Mouse (Mus musculus) hindbrain, embryonic 15.5 days (tissue): ENCODE results near the gene Trim34a. TPM values are rescaled to one million over a fixed set of nuclear protein-coding genes. Genes with fewer than 3 reads are reported as not detected.
"Not testable (repeated sequence)": the region's sequence is repeated elsewhere in the genome, so short reads cannot be mapped to it uniquely, and the experiment has no call there.

Source experiments
- ATAC-seq: fragments of 200-750 bp; cut with Nextera tagmentation; 2 replicates; pipeline ENCODE4 v1.8.0; 2017; ENCODE audit warnings: low read depth, moderate number of reproducible peaks, moderate TSS enrichment; ENCODE audit not compliant: low FRiP score
- H3K27ac ChIP-seq: fragments of 300-500 bp; sonication (generic); replicated peaks from 2 replicates; pipeline ENCODE4 v1.5.1; 2015; ENCODE audit warnings: mild to moderate bottlenecking, inconsistent platforms
- H3K27me3 ChIP-seq: fragments of 300-500 bp; sonication (generic); 2 replicates; pipeline ENCODE4 v1.6.1; 2015; ENCODE audit warnings: control low read depth, inconsistent platforms
- H3K36me3 ChIP-seq: fragments of 300-500 bp; sonication (generic); 2 replicates; pipeline ENCODE4 v1.6.1; 2015; ENCODE audit warnings: control low read depth, inconsistent platforms
- H3K4me1 ChIP-seq: fragments of 300-500 bp; sonication (generic); replicated peaks from 2 replicates; pipeline ENCODE4 v1.6.1; 2015; ENCODE audit warnings: control low read depth, inconsistent platforms
- H3K4me2 ChIP-seq: fragments of 300-500 bp; sonication (generic); 2 replicates; pipeline ENCODE4 v1.6.1; 2015; ENCODE audit warnings: moderate library complexity, mild to moderate bottlenecking, inconsistent platforms
- H3K4me3 ChIP-seq: fragments of 300-500 bp; sonication (generic); 2 replicates; pipeline ENCODE4 v1.5.1; 2015; ENCODE audit warnings: mild to moderate bottlenecking, inconsistent platforms
- H3K9ac ChIP-seq: fragments of 300-500 bp; sonication (generic); 2 replicates; pipeline ENCODE4 v1.6.1; 2015; ENCODE audit warnings: inconsistent platforms
- H3K9me3 ChIP-seq: fragments of 300-500 bp; sonication (generic); 2 replicates; pipeline ENCODE4 v1.6.1; 2016; ENCODE audit warnings: control low read depth, inconsistent platforms
- WGBS: fragments of 180-500 bp; shearing (Covaris S2); methylation state at CpG from one replicate; pipeline ENCODE4 v1.1.7; 2015; 5-methylcytosine and 5-hydroxymethylcytosine counted together
- polyA plus RNA-seq: library from polyadenylated mRNA; unstranded; fragments of >200 nt; fragmentation: Nextera tagmentation; extraction: Ambion mirVana; gene quantifications from 2 replicates; pipeline ENCODE4 v1.2.1, GENCODE M21; 2015

Trim34a gene
- polyA plus RNA-seq, 1 experiment from 2014 or later, result 0.91 TPM

DNA sequence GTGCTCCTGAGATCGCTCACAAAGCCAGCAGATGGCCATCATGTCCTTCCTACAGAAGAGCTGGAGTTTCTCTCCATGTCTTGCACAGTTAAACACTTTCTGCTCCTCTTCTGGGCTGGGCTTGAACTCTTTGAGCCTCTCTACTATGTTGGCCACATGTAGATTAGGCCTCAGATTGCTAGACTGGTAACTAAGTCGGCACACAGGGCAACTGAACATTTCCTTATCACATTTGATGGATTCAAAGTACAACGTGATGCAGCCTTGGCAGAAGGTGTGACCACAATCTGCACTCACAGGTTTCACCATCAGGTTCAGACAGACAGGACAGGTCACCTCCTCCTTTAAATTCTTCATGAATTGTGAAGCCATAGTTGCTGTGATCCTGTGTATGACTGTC, 35.1 kb downstream of the Trim34a start:
- not testable (repeated sequence) for H3K27ac ChIP-seq, ATAC-seq, H3K36me3 ChIP-seq, H3K4me2 ChIP-seq, H3K4me1 ChIP-seq, H3K9ac ChIP-seq, H3K4me3 ChIP-seq, H3K27me3 ChIP-seq, H3K9me3 ChIP-seq
- 73% methylated on average over 3 of the region's 3 CpGs for WGBS

GRCm38 (mm10) chr7:104287576-104288443, 43.6 kb downstream of the Trim34a start, which contains the start of gene Trim5:
Gene Trim5, minus strand, starts transcription at chr7:104288094.
- 39% methylated on average over 14 of the region's 14 CpGs for WGBS
- H3K4me1 ChIP-seq, ATAC-seq, H3K27me3 ChIP-seq, H3K4me3 ChIP-seq, H3K9me3 ChIP-seq, H3K9ac ChIP-seq, H3K36me3 ChIP-seq, H3K27ac ChIP-seq: not testable (repeated sequence)
- 0 out of 2 replicates have a peak within 1 kb of the TSS, but pooled peaks have one; percentile 16 for H3K4me2 ChIP-seq

GRCm38 (mm10) chr7:104290641-104291040, 46.4 kb downstream of the Trim34a start:
- no peak overlapping the region for H3K9ac ChIP-seq
- no peaks in the 10 kb centered on the region for H3K4me1 ChIP-seq
- H3K27ac ChIP-seq, result no peak overlapping the region
- 87% methylated on average over 1 of the region's 1 CpGs for WGBS
- no peak for ATAC-seq
- no peaks in the 10 kb centered on the region for H3K27me3 ChIP-seq
- H3K4me2 ChIP-seq, result no peak overlapping the region
- no peaks in the 10 kb centered on the region for H3K36me3 ChIP-seq
- no peaks in the 10 kb centered on the region for H3K9me3 ChIP-seq
- no peak overlapping the region for H3K4me3 ChIP-seq

- ATAC-seq, result no peak
- no peak overlapping the region for H3K27ac ChIP-seq
- no peaks in the 10 kb centered on the region for H3K27me3 ChIP-seq
Observed at GRCm38 (mm10) chr7:104291638-104292400, 47.6 kb downstream of the Trim34a start.

More at GRCm38 (mm10) chr7:104291638-104292400, 47.6 kb downstream of the Trim34a start:
- Histone ChIP-seq H3K9ac (no peak overlapping the region), H3K9me3 (no peaks in the 10 kb centered on the region), H3K4me1 (no peaks in the 10 kb centered on the region), H3K4me3 (no peak overlapping the region), H3K4me2 (no peak overlapping the region), H3K36me3 (no peaks in the 10 kb centered on the region)
- WGBS, result 86% methylated on average over 5 of the region's 5 CpGs

Other genes with a start within 250 kb of the Trim34a start
- gene Olfr638, start 245.7 kb upstream of the Trim34a start, polyA plus RNA-seq, result not detected in 2 replicates
- 0.03 TPM in 1 of 2 replicates, not detected in the other for gene Olfr639, start 227.2 kb upstream of the Trim34a start, polyA plus RNA-seq
- gene Olfr640, start 218.9 kb upstream of the Trim34a start, polyA plus RNA-seq, result not detected in 2 replicates
- not detected in 2 replicates for gene Olfr641, start 209.0 kb upstream of the Trim34a start, polyA plus RNA-seq
- not detected in 2 replicates for gene Olfr642, start 191.8 kb upstream of the Trim34a start, polyA plus RNA-seq
- gene 4930516K23Rik, start 183.0 kb upstream of the Trim34a start, polyA plus RNA-seq, result not detected in 2 replicates
- gene Olfr644, start 172.6 kb upstream of the Trim34a start, polyA plus RNA-seq, result not detected in 2 replicates
- gene Olfr645, start 159.0 kb upstream of the Trim34a start, polyA plus RNA-seq, result not detected in 2 replicates
- not detected in 2 replicates for gene Olfr646, start 139.6 kb upstream of the Trim34a start, polyA plus RNA-seq
- gene Ubqln5, start 114.6 kb upstream of the Trim34a start, polyA plus RNA-seq, result not detected in 2 replicates
- gene Olfr643, start 107.1 kb upstream of the Trim34a start, polyA plus RNA-seq, result not detected in 2 replicates
- not detected in 2 replicates for gene Ubqln3, start 101.2 kb upstream of the Trim34a start, polyA plus RNA-seq
- not detected in 2 replicates for gene Ubqlnl, start 93.9 kb upstream of the Trim34a start, polyA plus RNA-seq
- not detected in 2 replicates for gene Olfm5, start 79.6 kb upstream of the Trim34a start, polyA plus RNA-seq
- gene Olfr648, start 61.1 kb upstream of the Trim34a start, polyA plus RNA-seq, result 0.39 and 0.49 TPM in 2 replicates
- gene Olfr649, start 48.5 kb upstream of the Trim34a start, polyA plus RNA-seq, result not detected in 2 replicates
- 0.16 and 0.37 TPM in 2 replicates for gene Trim6, start 25.7 kb upstream of the Trim34a start, polyA plus RNA-seq
- 0.10 and 0.17 TPM in 2 replicates for gene Trim5, start 43.6 kb downstream of the Trim34a start, polyA plus RNA-seq
- gene Trim12a, start 71.0 kb downstream of the Trim34a start, polyA plus RNA-seq, result 1.9 TPM in 2 replicates
- gene Trim34b, start 85.0 kb downstream of the Trim34a start, polyA plus RNA-seq, result not detected in 2 replicates
- gene Trim12c, start 108.9 kb downstream of the Trim34a start, polyA plus RNA-seq, result 1.3 and 1.6 TPM in 2 replicates
- 0.13 TPM in 1 of 2 replicates, not detected in the other for gene Trim30b, start 125.4 kb downstream of the Trim34a start, polyA plus RNA-seq
- gene Trim30c, start 156.4 kb downstream of the Trim34a start, polyA plus RNA-seq, result 0.17 and 0.21 TPM in 2 replicates
- gene Trim30a, start 220.7 kb downstream of the Trim34a start, polyA plus RNA-seq, result 0.41 and 0.94 TPM in 2 replicates